In the genomic region with DNA sequence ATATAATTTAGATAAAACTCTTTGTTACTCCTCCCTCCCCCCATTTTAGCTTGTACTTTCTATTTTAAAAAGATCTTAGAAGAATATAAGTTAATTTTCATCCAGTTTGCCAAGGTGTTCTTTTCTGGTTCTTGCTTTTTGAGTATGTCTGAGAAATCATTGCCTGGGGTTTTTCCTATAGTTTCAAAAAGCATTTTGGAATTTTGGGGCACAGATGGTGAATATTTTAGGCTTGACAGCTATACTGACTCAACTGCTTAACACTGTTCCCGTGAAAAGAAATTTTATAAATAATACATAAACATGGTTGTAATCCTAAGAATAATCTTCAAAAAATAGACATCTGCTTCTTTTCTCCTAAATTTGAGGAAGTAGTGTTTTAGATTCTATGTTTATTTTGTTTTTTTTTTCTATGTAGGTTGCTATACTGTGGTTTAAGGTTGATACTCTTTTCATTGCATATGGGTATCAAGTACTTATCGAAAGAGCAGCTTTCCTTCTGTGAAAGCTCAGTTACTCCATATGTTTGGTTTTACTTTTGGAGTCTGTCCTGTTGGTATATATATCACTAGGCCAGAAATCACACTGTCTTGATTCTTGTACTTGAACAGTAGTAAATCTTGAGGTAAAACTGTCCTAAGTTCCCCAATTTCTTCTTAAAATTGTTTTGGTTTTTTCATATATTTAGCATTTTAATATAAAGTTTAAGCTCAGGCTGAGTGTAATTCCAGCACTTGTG, we compare ENCODE assay signal across 28 mouse cellular contexts. TPM values are rescaled to one million over a fixed set of nuclear protein-coding genes. Genes with fewer than 3 reads are reported as not detected.
DNase-seq lines count a peak whose midpoint lies in the region; ATAC-seq and TF ChIP-seq lines count a peak whose summit lies in the region.
"Had no signal": no experiment of that assay in that cellular context is flagged by ENCODE, and none has a peak within 500 bp of the region (broad histone marks: within the 10 kb centered on the region; RNA-seq: fewer than 3 reads in every experiment).

No protein-coding gene starts in this region.

- H3K27me3 ChIP-seq in forebrain, embryonic 14.5 days (replicated peaks; ENCODE audit: control insufficient read depth, insufficient read depth, low read length), result peaks cover 17% of the 10 kb centered on the region
- peaks cover 34% of the 10 kb centered on the region for H3K27me3 ChIP-seq in forebrain, embryonic 10.5 days (ENCODE audit: poor library complexity, severe bottlenecking)
- 0 out of 2 replicates have a peak, but pooled peaks cover 5% of the 10 kb centered on the region for H3K27me3 ChIP-seq in forebrain, postnatal 0 days (ENCODE audit: insufficient read depth, low read length)
- peaks cover 28% of the 10 kb centered on the region for H3K27me3 ChIP-seq in forebrain, embryonic 12.5 days
- H3K27me3 ChIP-seq: embryonic facial prominence, embryonic 15.5 days; heart, embryonic 12.5 days; heart, embryonic 15.5 days had no signal

- no peak overlapping the region for H3K27ac ChIP-seq in forebrain, embryonic 14.5 days (ENCODE audit: low read depth, low read length)
- H3K27ac ChIP-seq in forebrain, embryonic 10.5 days, result no peak overlapping the region
- H3K27ac ChIP-seq in forebrain, postnatal 0 days (ENCODE audit: low read depth, low read length), result no peak overlapping the region
- no peak overlapping the region for H3K27ac ChIP-seq in forebrain, embryonic 12.5 days
- H3K27ac ChIP-seq in left cerebral cortex, adult 2 months, result peak overlapping the region; percentile 29; the same call in 1 of the 2 replicates
- H3K27ac ChIP-seq: embryonic facial prominence, embryonic 12.5 days; embryonic facial prominence, embryonic 15.5 days; heart, embryonic 15.5 days; hindbrain, embryonic 10.5 days; hindbrain, embryonic 14.5 days; hindbrain, postnatal 0 days had no signal

- H3K36me3 ChIP-seq in forebrain, embryonic 14.5 days (ENCODE audit: control insufficient read depth, insufficient read depth, low read length), result no peaks in the 10 kb centered on the region
- H3K36me3 ChIP-seq in forebrain, embryonic 10.5 days (replicated peaks), result no peaks in the 10 kb centered on the region
- no peaks in the 10 kb centered on the region for H3K36me3 ChIP-seq in forebrain, postnatal 0 days (ENCODE audit: insufficient read depth)
- H3K36me3 ChIP-seq in forebrain, embryonic 12.5 days (replicated peaks), result no peaks in the 10 kb centered on the region
- H3K36me3 ChIP-seq: embryonic facial prominence, embryonic 12.5 days; embryonic facial prominence, embryonic 15.5 days; heart, embryonic 15.5 days; hindbrain, embryonic 10.5 days had no signal

- no peak overlapping the region for H3K4me3 ChIP-seq in forebrain, embryonic 14.5 days (ENCODE audit: low read depth, low read length)
- H3K4me3 ChIP-seq in forebrain, embryonic 10.5 days, result no peak overlapping the region
- no peak overlapping the region for H3K4me3 ChIP-seq in forebrain, postnatal 0 days (ENCODE audit: low read depth, low read length)
- no peak overlapping the region for H3K4me3 ChIP-seq in forebrain, embryonic 12.5 days (replicated peaks)
- H3K4me3 ChIP-seq in left cerebral cortex, adult 2 months, result no peak overlapping the region
- H3K4me3 ChIP-seq: embryonic facial prominence, embryonic 12.5 days; embryonic facial prominence, embryonic 15.5 days; heart, embryonic 12.5 days; heart, embryonic 15.5 days; hindbrain, embryonic 10.5 days had no signal

- no peaks in the 10 kb centered on the region for H3K4me1 ChIP-seq in forebrain, embryonic 14.5 days (ENCODE audit: control insufficient read depth, insufficient read depth, low read length)
- H3K4me1 ChIP-seq in forebrain, embryonic 10.5 days, result peaks cover 12% of the 10 kb centered on the region
- H3K4me1 ChIP-seq in forebrain, postnatal 0 days (ENCODE audit: insufficient read depth), result 0 out of 2 replicates have a peak, but pooled peaks cover 3% of the 10 kb centered on the region
- H3K4me1 ChIP-seq in forebrain, embryonic 12.5 days, result peaks cover 10% of the 10 kb centered on the region
- H3K4me1 ChIP-seq: embryonic facial prominence, embryonic 12.5 days had no signal

- ATAC-seq in forebrain, embryonic 14.5 days, result no peak
- ATAC-seq in forebrain, postnatal 0 days, result peak; percentile 44; the same call in 1 of the 2 replicates
- ATAC-seq in forebrain, embryonic 12.5 days (ENCODE audit: low FRiP score), result no peak
- ATAC-seq: activated CD4-positive, CD25-positive, alpha-beta regulatory T cell, adult 4 months; hindbrain, postnatal 0 days; inflammation-experienced regulatory T-cells, adult 6 months; intestine, embryonic 16.5 days had no signal

- TF ChIP-seq CTCF in forebrain, postnatal 0 days (IDR thresholded peaks at IDR 0.05; ENCODE audit: low read depth), result no peak
- no peak for TF ChIP-seq CTCF in left cerebral cortex, adult 2 months (IDR thresholded peaks at IDR 0.05)

- H3K9me3 ChIP-seq in forebrain, embryonic 14.5 days (replicated peaks; ENCODE audit: control insufficient read depth, low read length), result 0 out of 2 replicates have a peak, but pooled peaks cover 3% of the 10 kb centered on the region
- peaks cover 4% of the 10 kb centered on the region; the same call in 1 of the 2 replicates for H3K9me3 ChIP-seq in forebrain, embryonic 10.5 days
- H3K9me3 ChIP-seq in forebrain, postnatal 0 days (ENCODE audit: low read length), result no peaks in the 10 kb centered on the region
- H3K9me3 ChIP-seq in forebrain, embryonic 12.5 days, result no peaks in the 10 kb centered on the region
- H3K9me3 ChIP-seq: embryonic facial prominence, embryonic 15.5 days; heart, embryonic 15.5 days had no signal

- H3K9ac ChIP-seq in forebrain, embryonic 14.5 days (ENCODE audit: low read length), result no peak overlapping the region
- no peak overlapping the region for H3K9ac ChIP-seq in forebrain, postnatal 0 days
- no peak overlapping the region for H3K9ac ChIP-seq in forebrain, embryonic 12.5 days
- H3K9ac ChIP-seq: embryonic facial prominence, embryonic 12.5 days; embryonic facial prominence, embryonic 15.5 days; heart, embryonic 12.5 days; heart, embryonic 15.5 days; hindbrain, embryonic 14.5 days had no signal

- 75% methylated on average over 2 of the region's 2 CpGs for WGBS in forebrain, embryonic 14.5 days
- WGBS in forebrain, embryonic 10.5 days, result 97% methylated on average over 2 of the region's 2 CpGs
- WGBS in forebrain, postnatal 0 days, result 73% methylated on average over 2 of the region's 2 CpGs
- WGBS in forebrain, embryonic 12.5 days, result 96% methylated on average over 2 of the region's 2 CpGs

- DNase-seq in forebrain, embryonic 14.5 days (ENCODE audit: low spot score), result peak; percentile 24
- DNase-seq in forebrain, embryonic 10.5 days (ENCODE audit: extremely low spot score, low spot score), result no peak
- DNase-seq in forebrain, postnatal 0 days, result peak; percentile 39
- no peak for DNase-seq in left cerebral cortex, adult 2 months (ENCODE audit: extremely low spot score in 1 of 2, low spot score in 2 of 2)
- DNase-seq in left cerebral cortex, adult 11 months (ENCODE audit: low spot score), result no peak
- DNase-seq in brain, adult 2 months (ENCODE audit: low read depth, low spot score), result peak; percentile 79
- no peak for DNase-seq in urinary bladder, adult 2 months (ENCODE audit: low spot score)
- DNase-seq: adrenal gland, adult 8-10 months; adrenal gland, postnatal 25 days; cerebellum, adult 11 months; cerebellum, adult 2 months; cerebellum, adult 9-11 months; cerebellum, postnatal 25 days; gastrocnemius, postnatal 25 days; heart, adult 18-20 months; heart, postnatal 10 days; heart, postnatal 36 days had no signal

- no peak overlapping the region for H3K4me2 ChIP-seq in forebrain, embryonic 14.5 days (ENCODE audit: low read length)
- no peak overlapping the region for H3K4me2 ChIP-seq in forebrain, postnatal 0 days (ENCODE audit: low read depth)
- no peak overlapping the region for H3K4me2 ChIP-seq in forebrain, embryonic 12.5 days
- H3K4me2 ChIP-seq: embryonic facial prominence, embryonic 12.5 days; embryonic facial prominence, embryonic 15.5 days; heart, embryonic 12.5 days; heart, embryonic 15.5 days; hindbrain, embryonic 14.5 days had no signal

- intact Hi-C loops in left cerebral cortex, adult 2 months (cut with DNase I), result loop anchor here (1.0 kb wide), 1 partner anchor 25 kb away; no protein-coding TSS in a partner anchor

RNA-seq across cellular contexts. Expression of gene Arhgap29, which starts 5.4 kb away (rescaled TPM):
- polyA plus RNA-seq in forebrain, embryonic 14.5 days (2014; fragmentation: Nextera tagmentation; extraction: Ambion mirVana), result 20.1 and 30.2 TPM in 2 replicates
- polyA plus RNA-seq in forebrain, embryonic 10.5 days (2016; fragmentation: Nextera tagmentation; extraction: Ambion mirVana), result 33.7 and 35.7 TPM in 2 replicates
- 35.9 and 46.9 TPM in 2 replicates for total RNA-seq in forebrain, postnatal 0 days (2014; rRNA removed)
- polyA plus RNA-seq in forebrain, postnatal 0 days (2015; fragmentation: Nextera tagmentation; extraction: Ambion mirVana), result 12.8 and 14.6 TPM in 2 replicates
- polyA plus RNA-seq in forebrain, embryonic 12.5 days (2016; fragmentation: Nextera tagmentation; extraction: Ambion mirVana), result 21.1 and 25.1 TPM in 2 replicates
- total RNA-seq in left cerebral cortex, adult 2 months (2021), result 10 to 100 TPM; 20.5 to 24.4 TPM
- polyA plus RNA-seq in urinary bladder, adult 2 months (2012; rRNA removed), result 38.3 and 41.1 TPM in 2 replicates

Comparison
In these comparisons a context has a peak if more than half of its experiments do, and no peak if none do; other contexts are left out.
1. DNase-seq: peak in forebrain, embryonic 14.5 days (single experiment), forebrain, postnatal 0 days (single experiment) and brain, adult 2 months (single experiment); none in forebrain, embryonic 10.5 days (single experiment), left cerebral cortex, adult 2 months (0 of 2), left cerebral cortex, adult 11 months (single experiment) and urinary bladder, adult 2 months (single experiment).